Mouse (Mus musculus): ENCODE results near the gene Pold4. TPM values are rescaled to one million over a fixed set of nuclear protein-coding genes. Genes with fewer than 3 reads are reported as not detected.

Pold4 gene
- total RNA-seq, 2 experiments from 2014 or later: 11.0 to 11.2 TPM

DNA sequence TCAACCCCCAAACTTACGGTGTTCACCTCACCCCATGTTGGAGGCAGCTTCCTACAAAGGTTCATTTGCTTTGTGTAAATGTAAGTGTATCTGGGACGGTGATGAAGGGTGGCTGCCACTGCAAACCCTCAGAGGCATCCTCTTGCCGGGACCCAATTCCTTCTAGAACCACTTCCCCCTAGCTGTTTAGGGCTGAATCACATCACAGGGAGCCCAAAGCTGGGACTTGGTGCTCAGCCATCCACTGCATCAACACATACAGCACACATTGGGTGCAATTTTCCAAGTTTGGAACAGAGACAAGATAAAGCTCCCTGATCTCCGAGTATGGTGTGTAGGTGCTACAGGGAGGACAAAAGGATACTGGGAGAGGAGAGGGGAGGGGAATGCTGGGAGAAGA is 26.8 kb upstream of the Pold4 start:
- no peak for DNase-seq

DNA sequence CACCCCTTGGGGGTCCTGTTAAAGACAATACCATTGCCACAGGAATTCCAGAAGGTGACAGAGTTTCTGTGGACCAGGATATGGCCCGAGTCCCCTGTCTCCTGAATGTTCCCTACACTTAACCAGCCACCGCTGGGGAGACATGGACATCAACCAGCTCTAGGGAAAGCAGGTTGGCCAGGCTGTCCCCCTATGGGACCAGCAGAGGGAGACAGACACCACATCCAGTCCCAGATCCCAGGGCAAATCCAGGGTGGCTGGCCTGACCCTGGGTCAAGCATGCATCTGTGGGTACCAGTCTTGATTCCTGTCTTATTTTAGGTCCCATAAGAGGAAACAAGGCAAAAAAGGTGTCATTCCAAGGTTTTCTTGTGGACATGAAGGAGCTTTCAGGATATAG is 24.7 kb upstream of the Pold4 start:
- DNase-seq: peak; percentile 83

- DNase-seq: no peak
These were observed 23.1 kb upstream of the Pold4 start for GRCm38 (mm10) chr19:4208563-4208962.

DNA sequence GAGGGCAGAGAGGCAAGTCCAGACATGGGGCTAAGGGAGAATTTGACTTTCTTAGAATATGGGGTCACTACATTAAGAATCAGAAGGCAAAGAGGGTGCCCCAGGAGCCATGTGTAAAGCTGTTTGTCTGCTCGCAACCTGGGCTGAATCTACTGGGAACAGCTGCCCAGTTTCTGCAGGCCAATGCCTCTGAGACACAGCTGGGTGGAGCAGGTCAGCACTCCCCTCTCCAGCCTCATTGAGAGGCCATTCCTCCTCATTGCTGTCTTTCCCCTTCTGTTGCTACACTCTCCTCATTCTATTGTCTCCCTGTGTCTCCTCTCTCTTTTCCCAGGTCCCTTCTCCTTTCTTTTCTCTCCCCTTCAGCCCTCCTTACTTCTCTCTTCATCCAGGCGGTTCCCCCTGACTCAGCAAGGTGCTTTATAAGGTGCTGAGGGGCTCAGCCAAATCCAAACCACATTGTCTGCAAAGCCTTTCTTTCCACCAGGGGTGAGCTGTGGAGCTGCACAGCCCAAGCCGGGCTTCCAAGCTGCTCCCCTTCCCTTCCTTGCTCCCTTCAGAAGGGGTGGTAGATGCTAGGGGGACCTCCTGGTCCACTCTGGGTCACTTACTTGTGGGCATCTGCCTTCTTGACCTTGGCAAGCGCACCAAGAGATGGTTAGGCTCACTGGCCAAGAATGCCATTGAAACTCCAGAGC is 19.7 kb upstream of the Pold4 start:
- no peak for DNase-seq

- DNase-seq: no peak
These were observed 18.1 kb upstream of the Pold4 start for GRCm38 (mm10) chr19:4213524-4213974.

- peak; percentile 56 for DNase-seq
These were observed 17.5 kb upstream of the Pold4 start, which contains the start of the genes Clcf1 and AC109138.7 for GRCm38 (mm10) chr19:4214071-4214770. Gene Clcf1, plus strand, starts transcription at chr19:4214238. Gene AC109138.7, plus strand, starts transcription at chr19:4214357.

DNA sequence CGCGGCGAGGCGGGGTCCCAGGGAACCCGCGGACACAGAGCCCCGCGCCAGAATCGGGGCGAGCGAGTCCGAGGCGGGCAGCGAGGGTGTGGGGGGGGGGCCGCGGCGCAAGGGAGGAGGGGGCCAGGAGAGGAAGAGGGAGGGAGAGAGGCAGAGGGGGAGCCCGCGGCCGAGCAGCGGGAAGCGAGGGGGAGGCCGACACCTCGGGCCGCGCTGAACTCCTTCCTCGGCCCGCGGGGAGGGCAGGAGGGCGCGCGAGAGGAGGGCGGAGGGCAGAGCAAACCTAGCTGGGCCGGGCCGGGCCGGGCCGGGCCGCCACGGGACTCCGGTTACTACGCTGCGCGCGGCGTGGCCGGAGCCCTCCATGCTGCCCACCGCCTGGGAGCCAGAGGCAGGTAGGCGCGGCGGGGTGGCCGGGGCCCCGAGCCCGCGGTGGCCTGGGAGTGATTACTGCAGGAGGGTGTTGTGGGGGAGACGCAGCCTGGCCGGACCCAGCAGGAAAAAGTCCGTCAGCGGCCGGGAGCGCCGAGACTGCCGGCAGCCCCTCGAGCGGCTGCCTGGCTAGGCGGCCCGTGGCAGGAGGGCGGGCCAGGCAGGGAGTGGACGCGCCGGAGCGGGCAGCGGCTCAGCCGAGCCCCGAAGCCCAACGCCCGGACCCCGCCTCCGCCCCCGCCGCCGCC is 16.8 kb upstream of the Pold4 start:
- peak; percentile 45 for DNase-seq

GRCm38 (mm10) chr19:4215451-4215840 is 16.3 kb upstream of the Pold4 start:
- DNase-seq: no peak

GRCm38 (mm10) chr19:4216041-4216685 is 15.5 kb upstream of the Pold4 start:
- DNase-seq: peak; percentile 69

GRCm38 (mm10) chr19:4217140-4217539 is 14.6 kb upstream of the Pold4 start:
- DNase-seq: no peak

GRCm38 (mm10) chr19:4217855-4218254 is 13.8 kb upstream of the Pold4 start:
- no peak for DNase-seq

DNA sequence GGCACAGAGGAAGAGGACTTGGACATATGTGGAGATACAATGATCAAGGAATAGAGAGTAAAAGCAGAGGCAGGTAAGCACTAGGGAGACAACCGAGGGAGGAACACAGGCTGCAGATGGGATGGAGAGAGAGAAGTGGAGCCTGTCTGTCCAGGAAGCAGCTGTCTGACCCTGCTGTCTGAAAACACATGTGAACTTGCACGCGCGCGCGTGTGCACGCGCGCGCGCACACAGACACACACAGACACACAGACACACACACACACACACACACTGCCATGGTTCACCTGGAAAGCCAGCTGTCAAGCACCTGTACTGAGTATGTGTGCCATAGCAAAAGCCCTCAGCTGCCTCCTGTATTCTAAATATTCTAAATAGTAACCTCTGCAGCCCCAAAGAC is 13.4 kb upstream of the Pold4 start:
- no peak for DNase-seq

DNA sequence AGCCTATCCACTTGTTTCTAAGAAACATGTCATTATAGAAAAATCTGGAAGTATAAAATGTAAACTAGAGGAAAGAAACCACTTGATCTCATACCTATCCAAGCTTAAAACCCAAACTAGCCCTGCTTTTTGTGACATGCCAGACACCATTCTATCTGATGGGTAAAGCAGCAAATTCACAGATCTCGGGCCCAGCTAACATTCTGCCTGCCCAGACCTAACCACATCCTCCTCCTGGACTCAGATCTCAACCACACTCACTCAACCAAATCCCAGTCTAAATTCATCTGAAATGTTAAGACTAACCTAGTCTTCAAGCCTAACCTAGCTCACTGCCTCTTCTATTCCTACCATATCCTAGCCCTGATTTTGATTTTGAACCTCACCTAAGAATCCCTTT is 12.9 kb upstream of the Pold4 start:
- no peak for DNase-seq

- no peak for DNase-seq
These were observed 11.8 kb upstream of the Pold4 start for GRCm38 (mm10) chr19:4219943-4220342.

GRCm38 (mm10) chr19:4220416-4220815 is 11.3 kb upstream of the Pold4 start:
- DNase-seq: peak; percentile 44

DNA sequence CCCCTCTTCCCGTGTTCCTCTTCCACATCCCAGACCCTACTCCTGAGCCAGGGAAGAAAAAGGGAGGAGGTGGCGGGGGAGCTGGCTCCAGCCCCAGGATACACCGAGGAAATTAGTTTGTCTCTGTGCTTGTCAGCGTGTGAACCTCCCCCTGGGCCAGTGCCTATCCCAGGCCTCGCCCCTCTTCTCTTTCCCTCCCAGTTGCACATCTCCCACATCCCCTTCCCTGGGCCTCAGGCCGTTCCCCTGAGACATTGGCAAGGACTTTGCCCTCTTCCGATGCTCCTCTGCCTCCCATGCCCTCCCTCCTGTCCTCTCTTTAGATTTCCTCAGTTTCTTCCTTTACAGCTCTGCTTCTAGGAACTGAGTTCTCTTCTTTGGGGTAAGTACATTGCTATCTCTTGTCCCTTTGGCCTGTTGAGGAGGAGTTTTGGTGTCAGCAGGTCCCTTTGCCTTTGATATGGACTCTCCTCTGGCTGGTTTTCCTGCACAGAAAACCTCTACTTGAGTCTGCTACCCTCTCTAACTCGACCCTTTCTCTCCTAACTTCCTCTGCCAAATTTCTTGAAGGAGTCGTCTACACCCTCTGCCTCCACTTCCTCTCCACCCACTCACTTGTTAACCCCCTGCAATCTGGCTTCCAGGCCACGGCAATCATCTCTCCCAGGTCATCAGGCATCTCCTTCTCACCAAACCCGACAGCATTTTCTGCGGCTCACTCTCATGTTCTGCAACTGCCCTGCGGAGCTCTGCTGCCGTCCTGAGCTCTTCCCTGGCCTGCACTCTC is 10.5 kb upstream of the Pold4 start:
- DNase-seq: peak; percentile 43

DNA sequence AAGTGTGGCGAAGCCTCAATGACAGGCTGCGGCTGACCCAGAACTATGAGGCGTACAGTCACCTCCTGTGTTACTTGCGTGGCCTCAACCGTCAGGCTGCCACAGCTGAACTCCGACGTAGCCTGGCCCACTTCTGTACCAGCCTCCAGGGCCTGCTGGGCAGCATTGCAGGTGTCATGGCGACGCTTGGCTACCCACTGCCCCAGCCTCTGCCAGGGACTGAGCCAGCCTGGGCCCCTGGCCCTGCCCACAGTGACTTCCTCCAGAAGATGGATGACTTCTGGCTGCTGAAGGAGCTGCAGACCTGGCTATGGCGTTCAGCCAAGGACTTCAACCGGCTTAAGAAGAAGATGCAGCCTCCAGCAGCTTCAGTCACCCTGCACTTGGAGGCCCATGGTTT is 9.5 kb upstream of the Pold4 start:
- DNase-seq: no peak

DNA sequence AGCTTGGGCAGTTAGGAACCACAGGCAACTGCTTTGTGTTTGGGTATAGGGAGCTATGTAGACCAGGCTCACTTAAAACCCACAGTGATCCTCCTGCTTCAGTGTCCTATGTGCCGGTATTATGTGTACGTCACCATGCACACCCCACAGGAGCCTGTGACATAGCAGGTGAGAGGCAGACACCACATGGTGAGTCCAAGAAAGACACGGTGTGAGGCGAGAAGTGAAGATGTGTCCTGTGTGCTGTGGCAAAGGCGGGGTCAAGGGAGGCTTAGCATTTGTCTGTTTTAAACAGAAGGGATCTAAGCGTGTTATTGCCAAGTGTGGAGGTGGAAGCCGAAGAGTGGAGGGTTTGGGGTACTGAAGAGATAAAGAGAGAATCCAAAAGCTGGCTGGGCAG is 4.9 kb upstream of the Pold4 start:
- no peak for DNase-seq

- DNase-seq: no peak
These were observed 4.3 kb upstream of the Pold4 start for GRCm38 (mm10) chr19:4227446-4227845.

DNA sequence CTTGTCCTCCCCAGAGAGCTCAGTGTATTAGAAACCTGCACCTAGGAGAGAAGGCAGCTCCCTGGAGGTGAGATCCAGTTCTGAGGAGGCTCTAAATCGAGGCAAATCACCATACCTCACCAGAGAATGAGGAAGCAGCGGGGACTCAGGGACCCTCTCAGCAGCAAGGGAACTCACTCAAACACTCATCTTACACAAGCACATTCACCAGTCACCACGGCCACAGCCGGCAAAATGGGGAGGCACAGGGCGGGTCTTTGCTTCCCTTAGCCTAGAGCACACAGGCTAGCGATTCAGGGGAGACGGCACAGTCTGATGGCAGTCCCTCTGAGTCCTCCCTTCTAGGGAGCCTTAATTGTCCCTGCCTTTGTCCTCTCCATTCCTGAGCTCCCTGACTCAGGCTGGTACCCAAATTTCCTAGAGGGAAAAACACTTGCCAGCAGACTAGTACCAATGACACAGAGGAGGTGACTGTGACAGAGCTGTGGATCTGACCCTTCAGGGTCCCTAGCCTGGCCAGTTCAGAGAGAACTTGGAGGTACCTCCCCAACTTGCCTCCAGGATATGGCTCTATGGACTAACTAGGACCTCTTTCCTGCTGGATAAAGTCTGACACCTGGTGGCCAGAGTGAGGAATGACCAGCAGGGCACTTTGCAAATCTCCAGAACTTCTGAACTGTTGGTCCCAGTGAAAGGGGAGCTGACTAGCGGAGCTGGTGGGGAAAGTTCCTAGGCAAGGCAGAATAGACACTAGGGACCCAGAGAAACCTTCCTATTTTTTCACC is 3.6 kb upstream of the Pold4 start:
- peak; percentile 84 for DNase-seq

DNA sequence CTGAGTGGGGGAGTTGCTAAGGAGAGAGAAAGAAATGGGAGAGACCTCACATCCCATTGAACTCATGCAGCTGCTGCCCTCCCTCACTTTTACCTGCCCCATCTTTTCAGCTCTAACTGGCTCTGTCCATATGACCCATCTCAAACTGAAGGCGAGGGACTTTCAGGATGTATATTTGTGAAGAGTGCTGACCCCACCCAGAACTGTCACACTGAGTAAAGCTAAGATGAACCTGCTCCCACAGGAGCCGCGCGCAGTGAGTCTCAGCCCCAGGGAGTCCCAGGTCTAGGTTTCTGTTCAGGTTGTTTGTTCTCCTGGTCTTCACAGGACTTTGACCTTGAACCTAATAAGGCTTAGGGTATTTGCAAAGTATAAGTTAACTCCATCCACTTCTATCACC is 2.8 kb upstream of the Pold4 start:
- no peak for DNase-seq

Measured in heart, postnatal 4 days (tissue).